Mouse (Mus musculus) stomach, embryonic 16.5 days (tissue): Measurements from ENCODE around the gene Dmp1. TPM values are rescaled to one million over a fixed set of nuclear protein-coding genes. Genes with fewer than 3 reads are reported as not detected.
A peak's percentile ranks its signal among the peaks of the same experiment; 100 is the strongest.

Experiments
- ATAC-seq: fragments of 200-750 bp; cut with Nextera tagmentation; 2 replicates; pipeline ENCODE4 v1.8.0; 2017; ENCODE audit warnings: moderate number of reproducible peaks, moderate TSS enrichment; ENCODE audit not compliant: insufficient read depth, low FRiP score
- H3K27ac ChIP-seq: fragments of 300-500 bp; sonication (generic); 2 replicates; pipeline ENCODE4 v1.5.1; 2014; ENCODE audit warnings: low read length
- H3K27me3 ChIP-seq: fragments of 300-500 bp; sonication (generic); 2 replicates; pipeline ENCODE4 v1.6.1; 2014; ENCODE audit warnings: low read length, control low read depth, mixed read lengths; ENCODE audit not compliant: control insufficient read depth, insufficient read depth
- H3K36me3 ChIP-seq: fragments of 300-500 bp; sonication (generic); 2 replicates; pipeline ENCODE4 v1.6.1; 2014; ENCODE audit warnings: low read length; ENCODE audit not compliant: control insufficient read depth, insufficient read depth
- H3K4me1 ChIP-seq: fragments of 300-500 bp; sonication (generic); 2 replicates; pipeline ENCODE4 v1.6.1; 2014; ENCODE audit warnings: low read length, control low read depth, mixed read lengths; ENCODE audit not compliant: control insufficient read depth, insufficient read depth
- H3K4me2 ChIP-seq: fragments of 300-500 bp; sonication (generic); 2 replicates; pipeline ENCODE4 v1.6.1; 2014; ENCODE audit warnings: low read depth, low read length, mixed read lengths
- H3K4me3 ChIP-seq: fragments of 300-500 bp; sonication (generic); replicated peaks from 2 replicates; pipeline ENCODE4 v1.5.1; 2014; ENCODE audit warnings: mild to moderate bottlenecking, low read length
- H3K9ac ChIP-seq: fragments of 300-500 bp; sonication (generic); 2 replicates; pipeline ENCODE4 v1.6.1; 2014; ENCODE audit warnings: low read length
- H3K9me3 ChIP-seq: fragments of 300-500 bp; sonication (generic); replicated peaks from 2 replicates; pipeline ENCODE4 v1.6.1; 2016; ENCODE audit warnings: low read length, control low read depth; ENCODE audit not compliant: control insufficient read depth
- WGBS: fragments of 180-500 bp; shearing (Covaris S2); extraction: QIAGEN DNeasy Blood & Tissue Kit; methylation state at CpG from one replicate; pipeline ENCODE4 v1.1.7; 2014; 5-methylcytosine and 5-hydroxymethylcytosine counted together
- polyA plus RNA-seq: library from polyadenylated mRNA; unstranded; fragments of >200 nt; fragmentation: Nextera tagmentation; extraction: Ambion mirVana; gene quantifications from 2 replicates; pipeline ENCODE4 v1.2.1, GENCODE M21; 2015

Dmp1 gene
- polyA plus RNA-seq, result 0.79 and 1.1 TPM in 2 replicates

GRCm38 (mm10) chr5:104202351-104202750 is at the start of gene Dmp1:
Gene Dmp1 (plus strand): TSS chr5:104202613.
- H3K4me3 ChIP-seq, result no peak within 1 kb of the TSS
- H3K4me1 ChIP-seq, result no peaks in the 10 kb centered on the region
- H3K27ac ChIP-seq, result peak within 1 kb of the TSS; percentile 30; the same call in 1 of the 2 replicates
- no peaks in the 10 kb centered on the region for H3K27me3 ChIP-seq
- peak within 1 kb of the TSS; percentile 15; the same call in 1 of the 2 replicates for H3K4me2 ChIP-seq
- H3K36me3 ChIP-seq, result no peaks in the 10 kb centered on the region
- no peak within 1 kb of the TSS for H3K9ac ChIP-seq
- WGBS, result 53% methylated on average over 5 of the region's 5 CpGs
- no peaks in the 10 kb centered on the region for H3K9me3 ChIP-seq
- no peak for ATAC-seq

- no peak for ATAC-seq
- H3K27ac ChIP-seq, result no peak overlapping the region
- H3K9ac ChIP-seq, result no peak overlapping the region
- WGBS, result 89% methylated on average over 7 of the region's 7 CpGs
- no peak overlapping the region for H3K4me2 ChIP-seq
- H3K4me1 ChIP-seq, result no peaks in the 10 kb centered on the region
- no peaks in the 10 kb centered on the region for H3K27me3 ChIP-seq
- no peaks in the 10 kb centered on the region for H3K9me3 ChIP-seq
- H3K36me3 ChIP-seq, result no peaks in the 10 kb centered on the region
- no peak overlapping the region for H3K4me3 ChIP-seq
Measured at GRCm38 (mm10) chr5:104157701-104158100, 44.7 kb upstream of the Dmp1 start.

DNA sequence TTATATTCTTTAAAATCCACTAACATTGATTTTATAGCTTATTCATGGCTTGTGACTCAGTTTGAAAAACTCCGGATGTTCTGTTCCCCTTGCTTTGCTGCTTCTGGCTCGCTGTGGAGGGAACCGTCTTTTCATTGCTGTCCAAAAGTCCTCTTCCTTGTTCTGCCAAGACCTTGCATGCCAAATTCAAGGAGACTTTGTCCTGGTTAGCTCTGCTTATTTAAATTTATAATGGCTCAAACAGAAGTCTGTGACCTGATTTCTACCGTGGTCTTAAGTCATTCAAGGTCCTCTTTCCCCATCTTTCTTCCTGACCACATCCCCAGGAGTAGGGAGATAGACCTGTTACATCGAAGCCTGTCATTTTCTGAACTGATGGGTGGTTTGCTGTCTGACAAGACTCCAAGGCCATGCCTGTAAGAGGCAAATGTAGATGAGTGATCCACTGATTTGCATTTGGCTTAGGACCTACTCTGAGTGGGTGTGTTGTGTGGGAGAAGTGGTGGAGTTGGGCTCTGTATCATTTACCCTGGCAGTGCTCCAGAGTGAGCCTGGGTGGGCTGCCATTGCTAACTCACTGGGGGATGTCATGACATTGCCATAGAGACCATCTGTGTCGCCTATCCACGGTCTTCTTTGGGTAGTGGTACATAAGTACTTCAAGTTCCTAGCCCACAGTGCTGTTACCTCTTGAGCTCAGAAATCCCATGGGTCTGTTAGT is 43.9 kb upstream of the Dmp1 start:
- no peaks in the 10 kb centered on the region for H3K36me3 ChIP-seq
- H3K4me3 ChIP-seq, result no peak overlapping the region
- no peak overlapping the region for H3K27ac ChIP-seq
- no peak overlapping the region for H3K4me2 ChIP-seq
- H3K27me3 ChIP-seq, result no peaks in the 10 kb centered on the region
- no peaks in the 10 kb centered on the region for H3K4me1 ChIP-seq
- 77% methylated on average over 7 of the region's 7 CpGs for WGBS
- no peak overlapping the region for H3K9ac ChIP-seq
- ATAC-seq, result no peak
- no peaks in the 10 kb centered on the region for H3K9me3 ChIP-seq

DNA sequence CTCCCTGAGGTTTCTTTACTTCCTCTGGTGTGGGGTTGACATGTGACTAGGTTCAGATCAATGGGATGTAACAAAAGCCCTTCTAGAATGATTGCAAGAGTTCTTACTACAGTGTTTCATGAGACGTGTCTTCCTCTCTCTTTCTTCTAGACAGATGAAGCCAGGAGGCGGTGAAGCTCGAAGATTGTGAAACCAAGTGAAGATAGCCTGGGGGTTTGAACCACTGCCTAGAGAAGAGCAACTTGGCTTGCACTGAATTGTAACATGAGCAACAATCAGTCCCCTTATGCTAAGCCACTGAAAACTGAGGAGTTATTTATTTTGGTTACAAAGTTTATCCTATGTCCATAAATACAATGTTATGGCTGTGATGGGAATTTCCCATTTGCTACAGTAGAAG is 41.8 kb upstream of the Dmp1 start:
- Histone ChIP-seq H3K27ac (no peak overlapping the region; the same call in 1 of the 2 replicates), H3K27me3 (no peaks in the 10 kb centered on the region), H3K4me3 (no peak overlapping the region), H3K9me3 (no peaks in the 10 kb centered on the region), H3K4me1 (no peaks in the 10 kb centered on the region), H3K4me2 (no peak overlapping the region), H3K9ac (no peak overlapping the region), H3K36me3 (no peaks in the 10 kb centered on the region)
- 80% methylated on average over 3 of the region's 3 CpGs for WGBS
- ATAC-seq, result no peak

- no peaks in the 10 kb centered on the region for H3K4me1 ChIP-seq
- ATAC-seq, result no peak
Measured at GRCm38 (mm10) chr5:104161390-104161789, 41.0 kb upstream of the Dmp1 start.

GRCm38 (mm10) chr5:104163536-104163935 is 38.9 kb upstream of the Dmp1 start:
- Histone ChIP-seq H3K27me3 (no peaks in the 10 kb centered on the region), H3K9ac (no peak overlapping the region), H3K9me3 (no peaks in the 10 kb centered on the region), H3K27ac (no peak overlapping the region), H3K4me2 (no peak overlapping the region), H3K4me1 (no peaks in the 10 kb centered on the region), H3K4me3 (no peak overlapping the region), H3K36me3 (no peaks in the 10 kb centered on the region)
- 82% methylated on average over 4 of the region's 4 CpGs for WGBS
- ATAC-seq, result no peak

More at GRCm38 (mm10) chr5:104161390-104161789, 41.0 kb upstream of the Dmp1 start:
- H3K9me3 ChIP-seq, result no peaks in the 10 kb centered on the region
- WGBS, result 67% methylated on average over 1 of the region's 1 CpGs
- H3K4me2 ChIP-seq, result no peak overlapping the region
- H3K36me3 ChIP-seq, result no peaks in the 10 kb centered on the region
- H3K27ac ChIP-seq, result no peak overlapping the region
- H3K27me3 ChIP-seq, result no peaks in the 10 kb centered on the region
- no peak overlapping the region for H3K9ac ChIP-seq
- H3K4me3 ChIP-seq, result no peak overlapping the region

GRCm38 (mm10) chr5:104170412-104170811 is 32.0 kb upstream of the Dmp1 start, which contains the start of gene Dspp:
Gene Dspp (plus strand): TSS chr5:104170712.
- H3K9me3 ChIP-seq, result no peaks in the 10 kb centered on the region
- ATAC-seq, result no peak

DNA sequence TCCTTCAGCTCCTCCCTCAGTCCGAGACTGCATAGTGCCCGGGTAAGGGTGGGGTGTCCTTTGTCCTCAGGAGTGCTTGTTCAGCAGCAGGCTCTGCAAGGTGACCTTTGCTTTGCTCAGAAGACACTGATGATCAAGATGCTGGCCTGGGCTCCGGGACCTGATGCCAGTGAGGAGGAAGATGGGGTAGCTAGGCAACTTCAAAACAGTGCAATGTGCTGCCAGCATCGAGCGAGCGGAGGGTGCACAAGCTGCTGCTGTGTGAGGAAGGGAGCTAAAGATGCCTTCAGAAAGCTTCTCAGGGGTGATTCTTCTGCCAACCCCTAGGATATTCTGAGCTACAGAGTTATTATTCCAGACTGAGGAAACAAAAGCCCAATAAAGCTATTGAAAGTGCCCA is 29.3 kb upstream of the Dmp1 start:
- Histone ChIP-seq H3K4me2 (no peak overlapping the region), H3K27ac (no peak overlapping the region), H3K9ac (no peak overlapping the region), H3K9me3 (no peaks in the 10 kb centered on the region), H3K4me3 (no peak overlapping the region), H3K36me3 (no peaks in the 10 kb centered on the region), H3K27me3 (no peaks in the 10 kb centered on the region), H3K4me1 (no peaks in the 10 kb centered on the region)
- WGBS, result 78% methylated on average over 6 of the region's 6 CpGs
- no peak for ATAC-seq

More at GRCm38 (mm10) chr5:104170412-104170811, 32.0 kb upstream of the Dmp1 start, which contains the start of gene Dspp:
- H3K36me3 ChIP-seq, result no peaks in the 10 kb centered on the region
- 75% methylated on average over 7 of the region's 7 CpGs for WGBS
- no peak within 1 kb of the TSS for H3K9ac ChIP-seq
- H3K4me1 ChIP-seq, result no peaks in the 10 kb centered on the region
- no peak within 1 kb of the TSS for H3K4me2 ChIP-seq
- no peak within 1 kb of the TSS for H3K4me3 ChIP-seq
- H3K27ac ChIP-seq, result no peak within 1 kb of the TSS
- H3K27me3 ChIP-seq, result no peaks in the 10 kb centered on the region

GRCm38 (mm10) chr5:104183743-104184142 is 18.7 kb upstream of the Dmp1 start:
- 81% methylated on average over 1 of the region's 1 CpGs for WGBS

More at GRCm38 (mm10) chr5:104183743-104184142, 18.7 kb upstream of the Dmp1 start:
- Histone ChIP-seq H3K4me3 (no peak overlapping the region), H3K4me2 (no peak overlapping the region), H3K9ac (no peak overlapping the region), H3K9me3 (no peaks in the 10 kb centered on the region; the same call in 1 of the 2 replicates), H3K27ac (no peak overlapping the region), H3K36me3 (no peaks in the 10 kb centered on the region), H3K4me1 (no peaks in the 10 kb centered on the region), H3K27me3 (no peaks in the 10 kb centered on the region)
- no peak for ATAC-seq
